Mouse (Mus musculus): Measurements from ENCODE around the gene Dydc2. TPM values are rescaled to one million over a fixed set of nuclear protein-coding genes. Genes with fewer than 3 reads are reported as not detected.

Gene Dydc2
- polyA plus RNA-seq (2012; rRNA removed), result not detected in 2 replicates
- not detected in 2 replicates for polyA plus RNA-seq (2014; fragmentation: Nextera tagmentation; extraction: Ambion mirVana)

- H3K9ac ChIP-seq (ENCODE audit: low read depth, low read length, severe bottlenecking), result no peak within 1 kb of the TSS
- H3K9me3 ChIP-seq (ENCODE audit: control insufficient read depth, low read length), result no peaks in the 10 kb centered on the region
- ATAC-seq (ENCODE audit: low FRiP score, low read depth) (no peak), DNase-seq (ENCODE audit: low spot score) (no peak)
- no peak for TF ChIP-seq POLR2A (IDR thresholded peaks at IDR 0.05; ENCODE audit: borderline replicate concordance, extremely low read depth, insufficient read depth, insufficient read length)
- H3K4me3 ChIP-seq (replicated peaks; ENCODE audit: low read length), result no peak within 1 kb of the TSS
- no peaks in the 10 kb centered on the region for H3K27me3 ChIP-seq (ENCODE audit: control insufficient read depth, insufficient read depth, low read length)
- no peaks in the 10 kb centered on the region for H3K36me3 ChIP-seq (ENCODE audit: control insufficient read depth, insufficient read depth, low read length)
- no peaks in the 10 kb centered on the region for H3K4me1 ChIP-seq (ENCODE audit: control insufficient read depth, insufficient read depth, low read length)
- H3K27ac ChIP-seq (replicated peaks; ENCODE audit: low read depth, low read length), result no peak within 1 kb of the TSS
- H3K4me2 ChIP-seq (replicated peaks; ENCODE audit: low read depth, low read length, severe bottlenecking), result no peak within 1 kb of the TSS
These were observed at the start of gene Dydc2 for GRCm38 (mm10) chr14:41069108-41069507. Gene Dydc2, minus strand, starts transcription at chr14:41069208.

- Histone ChIP-seq H3K4me1 (ENCODE audit: control insufficient read depth, insufficient read depth, low read length) (no peaks in the 10 kb centered on the region), H3K27ac (replicated peaks; ENCODE audit: low read depth, low read length) (no peak overlapping the region), H3K9me3 (ENCODE audit: control insufficient read depth, low read length) (0 out of 2 replicates have a peak, but pooled peaks cover 3% of the 10 kb centered on the region), H3K27me3 (ENCODE audit: control insufficient read depth, insufficient read depth, low read length) (no peaks in the 10 kb centered on the region), H3K36me3 (ENCODE audit: control insufficient read depth, insufficient read depth, low read length) (no peaks in the 10 kb centered on the region), H3K4me3 (replicated peaks; ENCODE audit: low read length) (no peak overlapping the region), H3K4me2 (replicated peaks; ENCODE audit: low read depth, low read length, severe bottlenecking) (no peak overlapping the region), H3K9ac (ENCODE audit: low read depth, low read length, severe bottlenecking) (no peak overlapping the region)
- ATAC-seq (ENCODE audit: low FRiP score, low read depth) (no peak), DNase-seq (ENCODE audit: low spot score) (no peak)
- no peak for TF ChIP-seq POLR2A (IDR thresholded peaks at IDR 0.05; ENCODE audit: borderline replicate concordance, extremely low read depth, insufficient read depth, insufficient read length)
- 81% methylated on average over 3 of the region's 3 CpGs for WGBS
These were observed 47.3 kb upstream of the Dydc2 start for GRCm38 (mm10) chr14:41116271-41116670.

GRCm38 (mm10) chr14:41112944-41113343, 43.9 kb upstream of the Dydc2 start:
- Histone ChIP-seq H3K4me2 (replicated peaks; ENCODE audit: low read depth, low read length, severe bottlenecking) (no peak overlapping the region), H3K27ac (replicated peaks; ENCODE audit: low read depth, low read length) (no peak overlapping the region), H3K36me3 (ENCODE audit: control insufficient read depth, insufficient read depth, low read length) (no peaks in the 10 kb centered on the region), H3K9ac (ENCODE audit: low read depth, low read length, severe bottlenecking) (no peak overlapping the region), H3K27me3 (ENCODE audit: control insufficient read depth, insufficient read depth, low read length) (no peaks in the 10 kb centered on the region), H3K4me3 (replicated peaks; ENCODE audit: low read length) (no peak overlapping the region), H3K9me3 (ENCODE audit: control insufficient read depth, low read length) (0 out of 2 replicates have a peak, but pooled peaks cover 3% of the 10 kb centered on the region), H3K4me1 (ENCODE audit: control insufficient read depth, insufficient read depth, low read length) (no peaks in the 10 kb centered on the region)
- no peak for DNase-seq (ENCODE audit: low spot score)
- 71% methylated on average over 4 of the region's 4 CpGs for WGBS
- no peak for ATAC-seq (ENCODE audit: low FRiP score, low read depth)
- no peak for TF ChIP-seq POLR2A (IDR thresholded peaks at IDR 0.05; ENCODE audit: borderline replicate concordance, extremely low read depth, insufficient read depth, insufficient read length)

- H3K27me3 ChIP-seq (ENCODE audit: control insufficient read depth, insufficient read depth, low read length), result no peaks in the 10 kb centered on the region
- no peak overlapping the region for H3K4me3 ChIP-seq (replicated peaks; ENCODE audit: low read length)
- TF ChIP-seq POLR2A (IDR thresholded peaks at IDR 0.05; ENCODE audit: borderline replicate concordance, extremely low read depth, insufficient read depth, insufficient read length), result no peak
- DNase-seq (ENCODE audit: low spot score) (no peak), ATAC-seq (ENCODE audit: low FRiP score, low read depth) (no peak)
- H3K4me1 ChIP-seq (ENCODE audit: control insufficient read depth, insufficient read depth, low read length), result no peaks in the 10 kb centered on the region
- 0 out of 2 replicates have a peak, but pooled peaks cover 2% of the 10 kb centered on the region for H3K9me3 ChIP-seq (ENCODE audit: control insufficient read depth, low read length)
- H3K4me2 ChIP-seq (replicated peaks; ENCODE audit: low read depth, low read length, severe bottlenecking), result no peak overlapping the region
- WGBS, result 86% methylated on average over 7 of the region's 7 CpGs
- no peak overlapping the region for H3K9ac ChIP-seq (ENCODE audit: low read depth, low read length, severe bottlenecking)
- no peaks in the 10 kb centered on the region for H3K36me3 ChIP-seq (ENCODE audit: control insufficient read depth, insufficient read depth, low read length)
- no peak overlapping the region for H3K27ac ChIP-seq (replicated peaks; ENCODE audit: low read depth, low read length)
These were observed 42.1 kb upstream of the Dydc2 start for GRCm38 (mm10) chr14:41111031-41111668.

GRCm38 (mm10) chr14:41104853-41105444, 35.9 kb upstream of the Dydc2 start, which contains the start of gene Mat1a:
Gene Mat1a, plus strand, starts transcription at chr14:41105035.
- WGBS, result 69% methylated on average over 10 of the region's 10 CpGs
- no peak for DNase-seq (ENCODE audit: low spot score)

More at GRCm38 (mm10) chr14:41104853-41105444, 35.9 kb upstream of the Dydc2 start, which contains the start of gene Mat1a:
- Histone ChIP-seq H3K9ac (ENCODE audit: low read depth, low read length, severe bottlenecking) (no peak within 1 kb of the TSS), H3K27me3 (ENCODE audit: control insufficient read depth, insufficient read depth, low read length) (no peaks in the 10 kb centered on the region), H3K27ac (replicated peaks; ENCODE audit: low read depth, low read length) (no peak within 1 kb of the TSS), H3K36me3 (ENCODE audit: control insufficient read depth, insufficient read depth, low read length) (no peaks in the 10 kb centered on the region), H3K4me1 (ENCODE audit: control insufficient read depth, insufficient read depth, low read length) (no peaks in the 10 kb centered on the region), H3K4me2 (replicated peaks; ENCODE audit: low read depth, low read length, severe bottlenecking) (no peak within 1 kb of the TSS), H3K9me3 (ENCODE audit: control insufficient read depth, low read length) (no peaks in the 10 kb centered on the region), H3K4me3 (replicated peaks; ENCODE audit: low read length) (no peak within 1 kb of the TSS)
- no peak for TF ChIP-seq POLR2A (IDR thresholded peaks at IDR 0.05; ENCODE audit: borderline replicate concordance, extremely low read depth, insufficient read depth, insufficient read length)
- no peak for ATAC-seq (ENCODE audit: low FRiP score, low read depth)

Measured in limb, embryonic 14.5 days (tissue).